Mouse (Mus musculus): ENCODE results near the gene Mrpl14. TPM values are rescaled to one million over a fixed set of nuclear protein-coding genes. Genes with fewer than 3 reads are reported as not detected.

Mrpl14 gene
- polyA plus RNA-seq, 1 experiment from 2014 or later = 108 TPM

- in situ Hi-C loops (cut with MboI; ENCODE audit: low pct_unique_long_range_greater_than_20kb) = no loop called here
- ATAC-seq (no peak), DNase-seq (ENCODE audit: low read depth, low spot score) (no peak)
- no peak for TF ChIP-seq CTCF (IDR thresholded peaks at IDR 0.05)
- ChIA-PET POLR2A (no interaction called here), CTCF (interaction anchor here (1.4 kb wide), 1 partner anchor 11 kb away, joined by 3 read pairs; no protein-coding TSS in a partner anchor)
- H3K27me3 ChIP-seq = no peaks in the 10 kb centered on the region
These were observed 59.5 kb downstream of the Mrpl14 start for GRCm38 (mm10) chr17:45745629-45746028.

GRCm38 (mm10) chr17:45746755-45747154 is 60.6 kb downstream of the Mrpl14 start:
- in situ Hi-C loops (cut with MboI; ENCODE audit: low pct_unique_long_range_greater_than_20kb) = no loop called here
- H3K27me3 ChIP-seq = no peaks in the 10 kb centered on the region
- ATAC-seq (peak; percentile 8), DNase-seq (ENCODE audit: low read depth, low spot score) (no peak)
- ChIA-PET POLR2A (no interaction called here), CTCF (interaction anchor here (0.6 to 1.4 kb wide), 3 partner anchors 12 to 40 kb away, joined by 3 read pairs; no protein-coding TSS in a partner anchor)
- TF ChIP-seq CTCF (IDR thresholded peaks at IDR 0.05) = no peak

GRCm38 (mm10) chr17:45747293-45747692 is 61.2 kb downstream of the Mrpl14 start:
- DNase-seq (ENCODE audit: low read depth, low spot score) (no peak), ATAC-seq (no peak)
- CTCF ChIA-PET = interaction anchor here (1.1 kb wide), 1 partner anchor 20 kb away, joined by 3 read pairs; no protein-coding TSS in a partner anchor
- TF ChIP-seq CTCF (IDR thresholded peaks at IDR 0.05) = no peak
- H3K27me3 ChIP-seq = no peaks in the 10 kb centered on the region
- in situ Hi-C loops (cut with MboI; ENCODE audit: low pct_unique_long_range_greater_than_20kb) = no loop called here
- POLR2A ChIA-PET = no interaction called here

Other genes with a start within 250 kb of the Mrpl14 start
- 0.51 TPM for gene Spats1, start 210.9 kb upstream of the Mrpl14 start, polyA plus RNA-seq (2021)
- 17.2 TPM for gene Aars2, start 179.5 kb upstream of the Mrpl14 start, polyA plus RNA-seq (2021)
- not detected for gene Tcte1, start 162.9 kb upstream of the Mrpl14 start, polyA plus RNA-seq (2021)
- gene Tmem151b, start 136.6 kb upstream of the Mrpl14 start, polyA plus RNA-seq (2021) = 14.5 TPM
- gene Nfkbie, start 130.6 kb upstream of the Mrpl14 start, polyA plus RNA-seq (2021) = 9.5 TPM
- 98.0 TPM for gene Slc35b2, start 122.4 kb upstream of the Mrpl14 start, polyA plus RNA-seq (2021)
- 1,835 TPM for gene Hsp90ab1, start 113.1 kb upstream of the Mrpl14 start, polyA plus RNA-seq (2021)
- gene Slc29a1, start 86.7 kb upstream of the Mrpl14 start, polyA plus RNA-seq (2021) = 39.4 TPM
- not detected for gene Mymx, start 84.2 kb upstream of the Mrpl14 start, polyA plus RNA-seq (2021)
- gene Capn11, start 27.0 kb upstream of the Mrpl14 start, polyA plus RNA-seq (2021) = not detected
- gene Tmem63b, start 583 bp downstream of the Mrpl14 start, polyA plus RNA-seq (2021) = 109 TPM
- not detected for gene 1600014C23Rik, start 47.5 kb downstream of the Mrpl14 start, polyA plus RNA-seq (2021)

Data from Patski (cell line).